Mouse (Mus musculus) myocyte (in vitro differentiated cells): ENCODE measurements around the gene Coq10b. TPM values are rescaled to one million over a fixed set of nuclear protein-coding genes. Genes with fewer than 3 reads are reported as not detected.
"Not testable (repeated sequence)": the region's sequence is repeated elsewhere in the genome, so short reads cannot be mapped to it uniquely, and the experiment has no call there.

Experiments used
- H3K27me3 ChIP-seq: one replicate; pipeline ENCODE4 v1.6.1; 2011; ENCODE audit not compliant: control insufficient read depth, insufficient read depth, insufficient read length
- H3K36me3 ChIP-seq: one replicate; pipeline ENCODE4 v1.6.1; 2011; ENCODE audit not compliant: control insufficient read depth, insufficient read depth
- H3K4me2 ChIP-seq: one replicate; pipeline ENCODE4 v1.6.1; 2011; ENCODE audit warnings: low read depth, control low read depth
- H3K4me3 ChIP-seq: one replicate; pipeline ENCODE4 v1.5.1; 2011; ENCODE audit warnings: mild to moderate bottlenecking, control low read depth, moderate library complexity
- H3K79me2 ChIP-seq: one replicate; pipeline ENCODE4 v1.6.1; 2011; ENCODE audit not compliant: control insufficient read depth, insufficient read depth
- H3ac ChIP-seq: one replicate; pipeline ENCODE4 v1.6.1; 2011; ENCODE audit not compliant: control insufficient read depth, insufficient read length
- CEBPB ChIP-seq: IDR thresholded peaks from 2 replicates; pipeline ENCODE4 v1.6.1; 2011; ENCODE audit warnings: mild to moderate bottlenecking, moderate library complexity; ENCODE audit not compliant: poor library complexity, insufficient read depth, severe bottlenecking
- E2F4 ChIP-seq: IDR thresholded peaks from one replicate; pipeline ENCODE4 v1.6.1; 2011; ENCODE audit warnings: mild to moderate bottlenecking, control low read depth, moderate library complexity; ENCODE audit not compliant: insufficient read depth
- MAX ChIP-seq: IDR thresholded peaks from one replicate; pipeline ENCODE4 v1.6.1; 2011; ENCODE audit warnings: low read depth, mild to moderate bottlenecking, control low read depth
- MYOD1 ChIP-seq, 3 experiments: IDR thresholded peaks; one replicate each; pipeline ENCODE4 v1.6.1; 2011; ENCODE audit warnings: control low read depth in 2 of 3, low read depth in 2 of 3, mild to moderate bottlenecking in 2 of 3, moderate library complexity in 1 of 3; ENCODE audit not compliant: insufficient read length in 2 of 3, control insufficient read depth in 1 of 3
- MYOG ChIP-seq, 3 experiments: IDR thresholded peaks; one replicate each; pipeline ENCODE4 v1.6.1; 2011; ENCODE audit warnings: control low read depth in 2 of 3, low read depth in 2 of 3, mild to moderate bottlenecking in 2 of 3; ENCODE audit not compliant: insufficient read length in 2 of 3, control insufficient read depth in 1 of 3, insufficient read depth in 1 of 3
- POLR2A ChIP-seq: IDR thresholded peaks from one replicate; pipeline ENCODE4 v1.6.1; 2011; ENCODE audit warnings: low read depth, mild to moderate bottlenecking, control low read depth, moderate library complexity; ENCODE audit not compliant: insufficient read length
- POLR2AphosphoS2 ChIP-seq: IDR thresholded peaks from one replicate; pipeline ENCODE4 v1.6.1; 2011; ENCODE audit warnings: low read depth, control low read depth; ENCODE audit not compliant: insufficient read length
- REST ChIP-seq: IDR thresholded peaks from one replicate; pipeline ENCODE4 v1.6.1; 2011; ENCODE audit warnings: mild to moderate bottlenecking, control low read depth, moderate library complexity; ENCODE audit not compliant: insufficient read depth, insufficient read length
- SRF ChIP-seq: IDR thresholded peaks from one replicate; pipeline ENCODE4 v1.6.1; 2011; ENCODE audit warnings: low read depth; ENCODE audit not compliant: control insufficient read depth, insufficient read length
- TCF12 ChIP-seq: IDR thresholded peaks from one replicate; pipeline ENCODE4 v1.6.1; 2011; ENCODE audit warnings: mild to moderate bottlenecking, control low read depth; ENCODE audit not compliant: poor library complexity, insufficient read depth, severe bottlenecking
- TCF3 ChIP-seq: IDR thresholded peaks from one replicate; pipeline ENCODE4 v1.6.1; 2011; ENCODE audit warnings: low read depth, control low read depth; ENCODE audit not compliant: insufficient read length
- USF1 ChIP-seq: IDR thresholded peaks from one replicate; pipeline ENCODE4 v1.6.1; 2011; ENCODE audit warnings: low read depth, mild to moderate bottlenecking, control low read depth, moderate library complexity
- polyA plus RNA-seq: library from polyadenylated mRNA; unstranded; fragments of >200 nt; fragmentation: generic; extraction: Trizol; gene quantifications from one replicate; pipeline ENCODE4 v1.2.1, GENCODE M21; 2012; ENCODE audit warnings: missing spikeins

Gene Coq10b
- polyA plus RNA-seq, 1 experiment = 18.5 TPM

DNA sequence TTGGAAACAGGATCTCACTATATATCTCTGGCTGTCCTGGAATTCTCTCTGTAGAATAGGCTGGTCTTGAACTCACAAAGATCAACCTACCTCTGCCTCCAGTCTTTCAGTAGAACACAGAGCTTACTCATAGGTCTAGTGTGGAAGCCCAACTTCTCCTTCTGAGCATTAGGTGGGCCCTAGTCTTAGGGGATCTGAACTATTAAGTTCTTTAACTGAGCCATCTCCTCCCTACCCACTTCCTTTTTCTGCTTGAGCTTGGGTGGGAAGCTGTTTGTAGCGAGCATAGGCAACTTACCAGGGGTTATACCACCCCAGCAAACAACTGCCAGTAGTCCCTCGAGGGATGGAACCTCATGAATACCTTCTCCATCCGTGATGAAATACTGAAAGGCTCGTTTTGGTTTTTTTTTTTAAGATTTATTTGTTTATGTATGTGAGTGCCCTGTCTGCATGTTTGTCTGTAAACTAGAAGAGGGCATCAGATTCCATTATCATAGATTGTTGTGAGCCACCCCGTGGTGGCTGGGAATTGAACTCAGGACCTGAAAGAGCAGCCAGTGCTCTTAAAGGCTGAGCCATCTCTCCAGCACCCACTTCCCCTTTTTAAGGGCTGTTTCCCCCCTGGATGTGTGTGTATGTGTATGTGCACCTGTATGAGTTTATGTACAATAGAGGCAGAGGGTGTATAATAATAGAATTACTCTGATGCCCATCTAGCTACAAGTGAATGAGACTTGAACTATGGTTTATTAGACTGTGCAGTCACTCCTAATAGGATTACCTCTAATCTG is 2.9 kb downstream of the Coq10b start:
- Histone ChIP-seq H3ac (no peak overlapping the region), H3K4me3 (no peak overlapping the region), H3K27me3 (no peaks in the 10 kb centered on the region), H3K4me2 (no peak overlapping the region), H3K79me2 (peaks cover 75% of the 10 kb centered on the region), H3K36me3 (peaks cover 18% of the 10 kb centered on the region)
- no peak for TF ChIP-seq SRF
- TF ChIP-seq MAX = no peak
- TF ChIP-seq TCF12 = no peak
- TF ChIP-seq CEBPB = no peak
- TF ChIP-seq POLR2A = no peak
- no peak for TF ChIP-seq USF1
- TF ChIP-seq POLR2AphosphoS2 = no peak
- TF ChIP-seq E2F4 = no peak
- no peak for TF ChIP-seq MYOG (IDR thresholded peaks at IDR 0.05; ENCODE audit: control insufficient read depth in 1 of 3, insufficient read depth in 1 of 3, insufficient read length in 2 of 3, low read depth in 2 of 3)
- TF ChIP-seq TCF3 = no peak
- no peak for TF ChIP-seq REST
- TF ChIP-seq MYOD1 (IDR thresholded peaks at IDR 0.05; ENCODE audit: control insufficient read depth in 1 of 3, insufficient read length in 2 of 3, low read depth in 2 of 3) = no peak

DNA sequence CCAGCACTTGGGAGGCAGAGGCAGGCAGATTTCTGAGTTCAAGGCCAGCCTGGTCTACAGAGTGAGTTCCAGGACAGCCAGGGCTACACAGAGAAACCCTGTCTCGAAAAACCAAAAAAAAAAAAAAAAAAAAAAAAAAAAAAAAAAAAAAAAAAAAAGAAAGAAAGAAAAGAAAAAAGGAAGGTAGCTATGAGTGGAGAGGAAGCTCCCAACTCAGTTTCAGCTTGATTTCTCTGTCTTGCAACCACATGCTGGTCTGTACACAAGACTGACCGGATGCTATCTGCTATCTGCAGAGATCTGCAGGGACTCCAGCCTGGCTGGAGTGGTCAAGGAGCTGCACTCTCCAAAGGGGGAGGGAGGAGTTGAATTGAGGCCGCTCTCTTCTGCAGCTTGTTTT is 5.8 kb downstream of the Coq10b start:
- not testable (repeated sequence) for H3K27me3 ChIP-seq, H3K4me2 ChIP-seq, H3K4me3 ChIP-seq, H3ac ChIP-seq
- Histone ChIP-seq H3K36me3 (peaks cover 37% of the 10 kb centered on the region), H3K79me2 (peaks cover 99% of the 10 kb centered on the region)

DNA sequence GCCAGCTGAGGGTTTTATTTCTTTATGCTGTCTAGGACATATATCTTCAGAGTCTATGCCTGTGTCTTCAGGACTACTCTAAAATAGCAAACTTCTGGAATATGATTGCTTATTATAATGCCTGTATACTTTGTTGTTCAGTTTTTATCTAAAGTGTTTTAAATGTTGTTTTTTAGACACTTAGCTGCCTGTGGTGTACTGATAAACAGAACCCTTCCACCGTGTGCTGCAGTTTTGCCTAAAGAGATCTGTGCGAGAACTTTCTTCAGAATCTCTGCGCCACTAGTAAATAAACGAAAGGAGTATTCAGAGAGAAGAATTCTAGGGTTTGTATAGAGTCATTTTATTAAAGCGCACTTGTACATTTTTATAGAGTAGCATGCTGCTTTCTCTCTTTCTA is 8.5 kb downstream of the Coq10b start:
- Histone ChIP-seq H3K4me2 (no peak overlapping the region), H3K27me3 (no peaks in the 10 kb centered on the region), H3K4me3 (no peak overlapping the region), H3K79me2 (peaks cover 80% of the 10 kb centered on the region), H3K36me3 (peaks cover 38% of the 10 kb centered on the region), H3ac (no peak overlapping the region)
- TF ChIP-seq USF1 (no peak), POLR2AphosphoS2 (no peak), TCF12 (no peak), REST (no peak), SRF (no peak), POLR2A (no peak), MYOG (IDR thresholded peaks at IDR 0.05; ENCODE audit: control insufficient read depth in 1 of 3, insufficient read depth in 1 of 3, insufficient read length in 2 of 3, low read depth in 2 of 3) (no peak), CEBPB (no peak), TCF3 (no peak), E2F4 (no peak), MYOD1 (IDR thresholded peaks at IDR 0.05; ENCODE audit: control insufficient read depth in 1 of 3, insufficient read length in 2 of 3, low read depth in 2 of 3) (no peak), MAX (no peak)

DNA sequence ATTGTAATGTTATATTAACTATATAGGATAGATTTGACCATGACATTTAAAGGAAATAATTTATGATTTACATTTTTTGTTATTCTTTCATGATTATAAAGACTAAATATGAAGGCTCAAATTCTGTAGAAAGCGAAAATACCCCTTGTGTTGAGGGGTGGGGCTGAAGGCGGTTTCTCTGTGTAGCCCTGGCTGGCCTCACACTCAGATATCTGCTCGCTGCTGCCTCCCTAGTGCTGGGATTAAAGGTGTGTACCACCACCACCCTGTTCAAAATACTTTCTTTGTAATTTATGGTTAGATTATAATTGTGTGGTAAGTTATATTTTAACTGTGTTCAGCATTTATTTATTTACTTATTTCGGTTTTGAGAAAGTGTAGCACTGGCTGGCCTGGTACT is 9.2 kb downstream of the Coq10b start:
- TF ChIP-seq TCF3 = no peak
- TF ChIP-seq SRF = no peak
- TF ChIP-seq USF1 = no peak
- TF ChIP-seq TCF12 = no peak
- TF ChIP-seq REST = no peak
- no peak for TF ChIP-seq MAX
- TF ChIP-seq CEBPB = no peak
- no peak for TF ChIP-seq POLR2AphosphoS2
- no peak for TF ChIP-seq POLR2A
- no peak for TF ChIP-seq MYOG (IDR thresholded peaks at IDR 0.05; ENCODE audit: control insufficient read depth in 1 of 3, insufficient read depth in 1 of 3, insufficient read length in 2 of 3, low read depth in 2 of 3)
- TF ChIP-seq MYOD1 (IDR thresholded peaks at IDR 0.05; ENCODE audit: control insufficient read depth in 1 of 3, insufficient read length in 2 of 3, low read depth in 2 of 3) = no peak
- no peak for TF ChIP-seq E2F4
- Histone ChIP-seq H3K36me3 (peaks cover 40% of the 10 kb centered on the region), H3ac (no peak overlapping the region)

DNA sequence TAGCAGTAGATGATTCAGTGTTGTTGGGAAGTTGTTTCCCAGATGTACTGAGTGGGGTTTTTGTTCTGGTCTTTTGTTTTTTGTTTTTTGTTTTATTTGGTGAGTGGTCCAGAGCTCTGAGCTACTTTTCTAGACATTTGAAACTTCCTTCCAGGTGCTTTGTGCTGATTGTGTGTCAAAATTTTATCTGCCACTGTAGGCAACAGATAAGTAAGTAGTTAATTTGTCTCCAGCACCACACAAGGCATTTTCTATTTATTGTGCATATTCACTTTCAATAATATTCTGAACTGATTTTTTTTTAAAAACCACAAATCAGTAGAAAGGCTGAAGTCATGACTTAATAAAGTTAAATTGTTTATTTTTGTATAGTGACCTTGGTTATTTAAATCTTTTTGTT is 19.8 kb downstream of the Coq10b start:
- not testable (repeated sequence) for H3K4me3 ChIP-seq, H3K27me3 ChIP-seq, H3ac ChIP-seq, H3K79me2 ChIP-seq, H3K4me2 ChIP-seq
- peaks cover 70% of the 10 kb centered on the region for H3K36me3 ChIP-seq

More for the DNA sequence above, 9.2 kb downstream of the Coq10b start:
- no peak overlapping the region for H3K4me2 ChIP-seq
- H3K79me2 ChIP-seq = peaks cover 73% of the 10 kb centered on the region
- no peak overlapping the region for H3K4me3 ChIP-seq
- no peaks in the 10 kb centered on the region for H3K27me3 ChIP-seq
